Mouse (Mus musculus): Measurements from ENCODE around the gene Pspc1.

The Pspc1 gene

GRCm38 (mm10) chr14:56697836-56698235, 80.3 kb downstream of the Pspc1 start:
- no peak for DNase-seq (ENCODE audit: low spot score)

GRCm38 (mm10) chr14:56695495-56695894, 82.6 kb downstream of the Pspc1 start:
- no peak for DNase-seq (ENCODE audit: low spot score)

GRCm38 (mm10) chr14:56689766-56690165, 88.3 kb downstream of the Pspc1 start:
- no peak for DNase-seq (ENCODE audit: low spot score)

GRCm38 (mm10) chr14:56689116-56689515, 89.0 kb downstream of the Pspc1 start:
- no peak for DNase-seq (ENCODE audit: low spot score)

- DNase-seq (ENCODE audit: low spot score) = no peak
These were observed 92.7 kb downstream of the Pspc1 start for GRCm38 (mm10) chr14:56685426-56685825.
